Mouse (Mus musculus) small intestine, adult 2 months (tissue): ENCODE measurements at regions not wholly inside any gene's neighbourhood (a gene's known extent, or its start where the extent isn't known, plus 50 kb on each side); places are given as distances from the start of the nearest gene placed in this dataset.

Source experiments
- H3K27ac ChIP-seq: fragments of 200-500 bp; 2 replicates; pipeline ENCODE4 v1.5.1; 2012; ENCODE audit warnings: low read depth, low read length, control low read depth, inconsistent platforms; ENCODE audit not compliant: insufficient read depth
- H3K27me3 ChIP-seq: fragments of 200-500 bp; 2 replicates; pipeline ENCODE4 v1.6.1; 2012; ENCODE audit warnings: mild to moderate bottlenecking, moderate library complexity, low read length, inconsistent platforms; ENCODE audit not compliant: control insufficient read depth, insufficient read depth
- H3K36me3 ChIP-seq: fragments of 200-500 bp; 2 replicates; pipeline ENCODE4 v1.6.1; 2012; ENCODE audit warnings: mild to moderate bottlenecking, low read length, control low read depth, inconsistent platforms; ENCODE audit not compliant: control insufficient read depth, insufficient read depth
- H3K4me1 ChIP-seq: fragments of 200-500 bp; 2 replicates; pipeline ENCODE4 v1.6.1; 2012; ENCODE audit warnings: low read length, inconsistent platforms, mixed read lengths; ENCODE audit not compliant: control insufficient read depth, insufficient read depth, insufficient read length
- H3K4me3 ChIP-seq: fragments of 200-500 bp; 2 replicates; pipeline ENCODE4 v1.5.1; 2012; ENCODE audit warnings: low read depth, mild to moderate bottlenecking, control low read depth, inconsistent platforms, low read length, moderate library complexity
- CTCF ChIP-seq: fragments of 200-500 bp; IDR thresholded peaks from 2 replicates; pipeline ENCODE4 v1.5.1; 2012; ENCODE audit warnings: low read depth, mild to moderate bottlenecking, control low read depth, inconsistent platforms, low read length, moderate library complexity, mixed read lengths; ENCODE audit not compliant: insufficient replicate concordance, insufficient read length; ENCODE audit errors: extremely low read depth
- POLR2A ChIP-seq: fragments of 200-500 bp; IDR thresholded peaks from 2 replicates; pipeline ENCODE4 v1.6.1; 2012; ENCODE audit warnings: low read depth, mild to moderate bottlenecking, control low read depth, inconsistent platforms, low read length, moderate library complexity
- WGBS: fragments of 180-500 bp; shearing (Covaris S2); methylation state at CpG from one replicate; pipeline ENCODE4 v1.1.7; 2018; 5-methylcytosine and 5-hydroxymethylcytosine counted together

DNA sequence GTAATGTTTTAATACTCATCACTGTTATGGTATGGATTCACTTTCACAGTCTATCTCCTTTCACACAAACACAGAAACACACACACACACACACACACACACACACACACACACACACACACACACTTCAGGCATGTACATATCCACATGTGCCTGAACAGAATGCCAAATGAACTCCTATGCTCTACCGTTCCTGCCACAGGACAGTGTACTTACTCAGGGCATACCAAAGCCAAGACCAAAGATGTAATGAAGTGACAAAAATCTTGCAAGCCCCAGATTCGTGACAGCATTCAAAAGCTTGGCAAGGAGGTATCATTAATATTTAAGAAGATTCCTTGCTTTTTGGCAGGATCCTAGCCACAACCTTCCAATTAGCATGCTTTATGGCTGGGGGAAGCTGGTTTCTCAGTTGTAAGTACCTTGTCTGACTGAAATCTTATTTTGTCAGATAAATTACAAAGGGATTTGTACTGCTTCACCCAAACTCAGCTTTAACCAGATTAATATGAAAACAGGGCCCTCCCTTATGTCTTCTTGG lies 531.0 kb downstream of the Ppargc1a start:
- H3K4me3 ChIP-seq, result no peak overlapping the region
- TF ChIP-seq CTCF (no peak), POLR2A (no peak)
- H3K27me3 ChIP-seq, result no peaks in the 10 kb centered on the region
- H3K36me3 ChIP-seq, result no peaks in the 10 kb centered on the region
- WGBS, result 77% methylated on average over 2 of the region's 2 CpGs
- H3K4me1 ChIP-seq, result no peaks in the 10 kb centered on the region
- H3K27ac ChIP-seq, result no peak overlapping the region

GRCm38 (mm10) chr5:51028966-51029365 lies 538.6 kb downstream of the Ppargc1a start:
- H3K36me3 ChIP-seq, result no peaks in the 10 kb centered on the region
- no peak overlapping the region for H3K4me3 ChIP-seq
- H3K4me1 ChIP-seq, result no peaks in the 10 kb centered on the region
- H3K27me3 ChIP-seq, result no peaks in the 10 kb centered on the region
- 84% methylated on average over 4 of the region's 4 CpGs for WGBS
- no peak overlapping the region for H3K27ac ChIP-seq
- no peak for TF ChIP-seq CTCF
- TF ChIP-seq POLR2A, result no peak

GRCm38 (mm10) chr5:50990822-50991537 lies 576.5 kb downstream of the Ppargc1a start:
- Histone ChIP-seq H3K4me3 (no peak overlapping the region), H3K4me1 (no peaks in the 10 kb centered on the region), H3K27ac (no peak overlapping the region), H3K36me3 (no peaks in the 10 kb centered on the region), H3K27me3 (no peaks in the 10 kb centered on the region)
- TF ChIP-seq POLR2A (no peak), CTCF (no peak)
- WGBS, result 94% methylated on average over 2 of the region's 2 CpGs
